Mouse (Mus musculus): ENCODE data around the gene Atp2b4. TPM values are rescaled to one million over a fixed set of nuclear protein-coding genes. Genes with fewer than 3 reads are reported as not detected.
"Not testable (repeated sequence)": the region's sequence is repeated elsewhere in the genome, so short reads cannot be mapped to it uniquely, and the experiment has no call there.

The Atp2b4 gene
- total RNA-seq, 2 experiments from 2014 or later: 237 to 245 TPM

GRCm38 (mm10) chr1:133712288-133713008 is 88.4 kb downstream of the Atp2b4 start:
- intact Hi-C loops (cut with DNase I): no loop called here
- no peak for DNase-seq (ENCODE audit: low spot score in 2 of 2)

- no peak for DNase-seq (ENCODE audit: low spot score in 2 of 2)
- intact Hi-C loops (cut with DNase I): no loop called here
Observed at GRCm38 (mm10) chr1:133711376-133711775, 89.5 kb downstream of the Atp2b4 start.

GRCm38 (mm10) chr1:133710895-133711294 is 89.9 kb downstream of the Atp2b4 start:
- no peak for DNase-seq (ENCODE audit: low spot score in 2 of 2)
- intact Hi-C loops (cut with DNase I): no loop called here

GRCm38 (mm10) chr1:133709292-133709691 is 91.5 kb downstream of the Atp2b4 start:
- DNase-seq (ENCODE audit: low spot score in 2 of 2): no peak
- intact Hi-C loops (cut with DNase I): no loop called here

GRCm38 (mm10) chr1:133701824-133702223 is 99.0 kb downstream of the Atp2b4 start:
- intact Hi-C loops (cut with DNase I): not testable (repeated sequence)
- DNase-seq (ENCODE audit: low spot score in 2 of 2): peak in 1 of 2 experiments; percentile 24

GRCm38 (mm10) chr1:133697935-133698620 is 102.8 kb downstream of the Atp2b4 start:
- no peak for DNase-seq (ENCODE audit: low spot score in 2 of 2)
- intact Hi-C loops (cut with DNase I): no loop called here

- intact Hi-C loops (cut with DNase I): no loop called here
- peak; percentile 26 to 27 for DNase-seq (ENCODE audit: low spot score in 2 of 2)
Observed at GRCm38 (mm10) chr1:133695901-133696300, 104.9 kb downstream of the Atp2b4 start.

- DNase-seq (ENCODE audit: low spot score in 2 of 2): no peak
- intact Hi-C loops (cut with DNase I): no loop called here
Observed at GRCm38 (mm10) chr1:133694876-133695275, 106.0 kb downstream of the Atp2b4 start.

GRCm38 (mm10) chr1:133694301-133694700 is 106.5 kb downstream of the Atp2b4 start:
- no peak for DNase-seq (ENCODE audit: low spot score in 2 of 2)
- intact Hi-C loops (cut with DNase I): no loop called here

- intact Hi-C loops (cut with DNase I): no loop called here
- no peak for DNase-seq (ENCODE audit: low spot score in 2 of 2)
Observed at GRCm38 (mm10) chr1:133693536-133694114, 107.2 kb downstream of the Atp2b4 start.

- intact Hi-C loops (cut with DNase I): no loop called here
- DNase-seq (ENCODE audit: low spot score in 2 of 2): no peak
Observed at GRCm38 (mm10) chr1:133692195-133692594, 108.6 kb downstream of the Atp2b4 start.

- intact Hi-C loops (cut with DNase I): no loop called here
- no peak for DNase-seq (ENCODE audit: low spot score in 2 of 2)
Observed at GRCm38 (mm10) chr1:133691046-133691445, 109.8 kb downstream of the Atp2b4 start.

GRCm38 (mm10) chr1:133689897-133690296 is 110.9 kb downstream of the Atp2b4 start, which contains the start of gene Lax1:
Lax1 (minus strand) TSS chr1:133690108.
- DNase-seq (ENCODE audit: low spot score in 2 of 2): no peak
- intact Hi-C loops (cut with DNase I): no loop called here

GRCm38 (mm10) chr1:133688301-133688700 is 112.5 kb downstream of the Atp2b4 start:
- intact Hi-C loops (cut with DNase I): no loop called here
- DNase-seq (ENCODE audit: low spot score in 2 of 2): no peak

GRCm38 (mm10) chr1:133685749-133686519 is 114.9 kb downstream of the Atp2b4 start:
- intact Hi-C loops (cut with DNase I): no loop called here
- DNase-seq (ENCODE audit: low spot score in 2 of 2): peak in 1 of 2 experiments; percentile 53

GRCm38 (mm10) chr1:133671801-133672200 is 129.0 kb downstream of the Atp2b4 start:
- DNase-seq (ENCODE audit: low spot score in 2 of 2): no peak

GRCm38 (mm10) chr1:133671266-133671665 is 129.6 kb downstream of the Atp2b4 start:
- intact Hi-C loops (cut with DNase I): no loop called here
- no peak for DNase-seq (ENCODE audit: low spot score in 2 of 2)

More at GRCm38 (mm10) chr1:133671801-133672200, 129.0 kb downstream of the Atp2b4 start:
- intact Hi-C loops (cut with DNase I): no loop called here

- DNase-seq (ENCODE audit: low spot score in 2 of 2): no peak
- intact Hi-C loops (cut with DNase I): no loop called here
Observed at GRCm38 (mm10) chr1:133670776-133671175, 130.1 kb downstream of the Atp2b4 start.

- no peak for DNase-seq (ENCODE audit: low spot score in 2 of 2)
- intact Hi-C loops (cut with DNase I): no loop called here
Observed at GRCm38 (mm10) chr1:133670190-133670589, 130.7 kb downstream of the Atp2b4 start.

- intact Hi-C loops (cut with DNase I): no loop called here
- DNase-seq (ENCODE audit: low spot score in 2 of 2): no peak
Observed at GRCm38 (mm10) chr1:133668618-133669017, 132.2 kb downstream of the Atp2b4 start.
